Mouse (Mus musculus): ENCODE results near the gene Rnf186. TPM values are rescaled to one million over a fixed set of nuclear protein-coding genes. Genes with fewer than 3 reads are reported as not detected.
"Not testable (repeated sequence)": the region's sequence is repeated elsewhere in the genome, so short reads cannot be mapped to it uniquely, and the experiment has no call there.

The Rnf186 gene
- polyA plus RNA-seq, 1 experiment from 2014 or later, result 0.08 TPM

DNA sequence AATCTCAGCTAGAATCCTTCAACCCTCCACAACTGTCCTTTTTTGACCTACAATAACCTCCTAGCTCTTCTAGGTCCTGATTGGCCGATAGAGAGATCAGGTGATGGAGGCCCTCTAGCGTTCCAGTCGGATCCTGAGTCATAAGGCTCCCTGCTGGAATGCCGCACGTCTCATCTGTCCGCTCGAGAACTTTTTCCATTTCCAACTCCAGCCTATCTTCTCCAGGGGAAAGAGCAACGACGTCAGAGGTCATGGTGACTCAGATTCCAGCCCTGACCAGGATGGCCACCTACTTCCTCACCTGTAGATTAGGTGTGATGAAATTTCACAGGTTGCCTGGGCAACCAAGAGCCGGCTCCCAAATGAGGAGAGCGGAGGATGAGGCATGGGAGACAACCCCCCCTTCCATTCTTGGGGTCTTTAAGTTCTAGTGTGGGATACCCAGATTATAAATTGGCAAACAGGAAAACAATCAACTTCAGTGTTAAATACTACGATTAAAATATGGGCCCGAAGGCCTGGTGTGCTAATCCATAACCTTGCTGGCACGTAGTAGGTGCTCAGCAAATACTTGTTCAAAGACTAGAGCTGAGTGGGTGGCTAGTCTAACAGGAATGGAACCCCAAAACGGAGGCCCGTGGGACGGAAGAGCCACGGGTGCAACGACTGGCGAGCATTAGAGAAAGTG, 5.4 kb downstream of the Rnf186 start:
- ATAC-seq (ENCODE audit: low read depth), result no peak
- WGBS (ENCODE audit: insufficient replicate concordance), result 13% methylated on average over 20 of the region's 20 CpGs

DNA sequence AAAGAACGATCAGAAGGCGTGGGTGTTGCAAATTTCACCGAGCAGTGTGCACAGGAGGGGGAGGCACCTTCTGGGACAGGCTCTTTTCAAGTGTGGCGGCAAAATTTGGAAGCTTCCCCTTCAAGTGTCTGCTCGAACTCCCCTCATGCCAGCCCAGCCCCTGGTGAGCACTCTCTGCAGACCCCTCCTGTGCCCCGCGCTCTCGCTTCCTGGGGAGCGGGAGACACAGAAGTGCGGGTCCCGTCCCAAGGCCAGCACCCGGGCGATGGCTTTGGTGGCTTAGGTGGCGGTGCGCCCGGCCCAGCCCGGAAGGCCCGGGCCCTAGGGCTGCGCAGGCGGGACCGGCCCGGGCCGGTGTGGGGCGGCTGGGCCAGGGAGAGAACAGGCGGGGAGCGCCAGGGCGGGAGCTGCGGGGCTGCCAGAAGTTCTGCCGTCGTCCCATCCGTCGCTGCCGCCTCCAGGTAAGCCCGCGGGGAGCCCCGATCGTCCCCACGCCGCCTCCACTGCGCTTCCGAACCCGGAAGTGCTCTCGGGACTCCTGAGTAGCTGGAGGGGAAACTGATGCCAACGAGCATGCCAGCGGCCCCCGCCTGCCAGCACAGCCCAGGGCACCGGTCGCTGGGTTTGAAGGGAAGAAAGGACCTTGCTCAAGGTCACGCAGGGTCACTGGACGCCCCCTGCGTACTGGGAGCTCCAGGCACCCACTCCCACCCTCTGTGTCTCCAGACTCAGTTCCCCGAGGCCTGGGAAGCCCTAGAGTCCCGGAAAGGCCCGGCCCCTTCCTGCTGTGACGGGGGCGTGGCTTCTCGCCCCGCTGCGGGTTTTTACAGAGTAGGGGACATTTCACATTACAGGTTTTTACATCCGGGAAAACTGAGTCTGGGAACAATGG, 6.2 kb downstream of the Rnf186 start, which contains the start of gene Tmco4:
Gene Tmco4 (plus strand): TSS at position 62 of the 892 bp plus-strand sequence.
- H3K36me3 ChIP-seq, result no peaks in the 10 kb centered on the region
- no peaks in the 10 kb centered on the region for H3K9me3 ChIP-seq (replicated peaks)
- peak within 1 kb of the TSS; percentile 86 for H3K9ac ChIP-seq
- H3K27me3 ChIP-seq, result no peaks in the 10 kb centered on the region
- peaks cover 35% of the 10 kb centered on the region for H3K4me1 ChIP-seq (replicated peaks)
- H3K27ac ChIP-seq, result peak within 1 kb of the TSS; percentile 87
- ATAC-seq (ENCODE audit: low read depth), result peak; percentile 82
- peak; percentile 65 for DNase-seq
- H3K4me3 ChIP-seq (replicated peaks), result peak within 1 kb of the TSS; percentile 81
- peak within 1 kb of the TSS; percentile 98 for H3K4me2 ChIP-seq
- WGBS (ENCODE audit: insufficient replicate concordance), result under 1% methylated on average over 60 of the region's 60 CpGs

More for the DNA sequence above, 5.4 kb downstream of the Rnf186 start:
- Histone ChIP-seq H3K27me3 (no peaks in the 10 kb centered on the region), H3K9ac (peak overlapping the region; percentile 86), H3K9me3 (replicated peaks) (no peaks in the 10 kb centered on the region), H3K36me3 (no peaks in the 10 kb centered on the region), H3K4me1 (replicated peaks) (peaks cover 41% of the 10 kb centered on the region), H3K27ac (peak overlapping the region; percentile 87), H3K4me2 (peak overlapping the region; percentile 98), H3K4me3 (replicated peaks) (peak overlapping the region; percentile 81)
- peak; percentile 32 for DNase-seq

DNA sequence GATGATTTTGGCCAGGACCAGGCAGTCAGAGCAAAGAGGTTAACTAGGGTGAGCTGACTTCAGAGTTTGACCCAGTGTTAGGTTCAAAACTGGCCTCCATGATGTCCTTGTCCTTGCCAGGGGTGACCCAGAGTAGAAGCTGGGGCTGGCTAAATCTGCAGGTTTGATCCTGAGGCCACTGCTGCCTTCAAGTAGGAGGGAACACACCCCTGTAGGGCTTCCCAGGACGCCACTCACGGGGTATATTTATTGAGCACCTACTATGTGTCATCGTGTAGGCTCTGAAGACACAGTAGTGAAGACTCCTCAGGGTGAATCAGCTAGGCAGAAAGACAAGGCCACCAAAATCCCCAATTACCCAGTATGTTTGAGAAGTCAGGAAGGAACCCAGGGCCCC, 6.8 kb downstream of the Rnf186 start:
- no peaks in the 10 kb centered on the region for H3K9me3 ChIP-seq (replicated peaks)
- no peaks in the 10 kb centered on the region for H3K36me3 ChIP-seq
- peaks cover 30% of the 10 kb centered on the region for H3K4me1 ChIP-seq (replicated peaks)
- H3K4me3 ChIP-seq (replicated peaks), result peak overlapping the region; percentile 81
- ATAC-seq (ENCODE audit: low read depth), result peak; percentile 33
- peak overlapping the region; percentile 98 for H3K4me2 ChIP-seq
- peak overlapping the region; percentile 86 for H3K9ac ChIP-seq
- DNase-seq, result no peak
- no peak overlapping the region for H3K27ac ChIP-seq
- WGBS (ENCODE audit: insufficient replicate concordance), result 41% methylated on average over 3 of the region's 3 CpGs
- no peaks in the 10 kb centered on the region for H3K27me3 ChIP-seq

DNA sequence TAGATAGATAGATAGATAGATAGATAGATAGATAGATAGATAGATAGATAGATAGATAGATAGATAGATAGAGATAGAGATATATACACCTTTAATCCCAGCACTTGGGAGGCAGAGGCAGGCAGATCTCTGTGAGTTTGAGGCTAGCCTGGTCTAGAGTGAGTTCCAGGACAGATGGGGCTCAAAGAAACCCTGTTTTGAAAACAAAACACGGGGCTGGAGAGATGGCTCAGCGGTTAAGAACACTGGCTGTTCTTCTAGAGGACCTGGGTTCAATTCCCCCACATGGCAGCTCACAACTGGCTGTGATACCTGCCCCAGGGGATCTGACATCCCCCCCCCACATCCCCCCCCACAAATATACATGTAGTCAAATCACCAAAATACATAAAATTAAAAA, 7.6 kb downstream of the Rnf186 start:
- H3K4me1 ChIP-seq (replicated peaks), result peaks cover 24% of the 10 kb centered on the region
- not testable (repeated sequence) for DNase-seq; H3K9me3 ChIP-seq (replicated peaks); H3K9ac ChIP-seq; H3K27ac ChIP-seq; H3K36me3 ChIP-seq; H3K4me3 ChIP-seq (replicated peaks); ATAC-seq (ENCODE audit: low read depth); H3K4me2 ChIP-seq; H3K27me3 ChIP-seq
- 69% methylated on average over 2 of the region's 2 CpGs for WGBS (ENCODE audit: insufficient replicate concordance)

DNA sequence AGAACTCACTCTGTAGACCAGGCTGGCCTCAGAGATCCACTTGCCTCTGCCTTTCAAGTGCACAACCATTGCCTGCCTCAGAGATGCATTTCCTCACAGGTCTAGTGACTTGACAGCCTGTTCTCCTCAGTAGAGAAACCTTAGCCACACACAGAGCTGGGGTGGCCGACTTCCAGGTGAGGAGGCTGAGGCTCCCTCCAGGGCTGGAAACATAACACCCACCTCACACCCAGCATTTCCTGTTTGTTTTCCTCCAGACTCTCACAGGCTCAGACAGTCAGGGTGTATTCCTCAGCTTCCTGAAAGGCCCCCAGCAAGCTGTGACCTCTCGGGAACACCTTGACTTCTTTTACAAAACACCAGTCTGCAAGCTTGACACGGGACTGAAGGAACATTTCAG, 8.3 kb downstream of the Rnf186 start:
- H3K36me3 ChIP-seq, result no peaks in the 10 kb centered on the region
- H3K4me2 ChIP-seq, result no peak overlapping the region
- DNase-seq (no peak), ATAC-seq (ENCODE audit: low read depth) (no peak)
- H3K4me1 ChIP-seq (replicated peaks), result peaks cover 24% of the 10 kb centered on the region
- no peak overlapping the region for H3K4me3 ChIP-seq (replicated peaks)
- no peak overlapping the region for H3K9ac ChIP-seq
- no peak overlapping the region for H3K27ac ChIP-seq
- 43% methylated on average over 3 of the region's 3 CpGs for WGBS (ENCODE audit: insufficient replicate concordance)
- no peaks in the 10 kb centered on the region for H3K9me3 ChIP-seq (replicated peaks)
- no peaks in the 10 kb centered on the region for H3K27me3 ChIP-seq

DNA sequence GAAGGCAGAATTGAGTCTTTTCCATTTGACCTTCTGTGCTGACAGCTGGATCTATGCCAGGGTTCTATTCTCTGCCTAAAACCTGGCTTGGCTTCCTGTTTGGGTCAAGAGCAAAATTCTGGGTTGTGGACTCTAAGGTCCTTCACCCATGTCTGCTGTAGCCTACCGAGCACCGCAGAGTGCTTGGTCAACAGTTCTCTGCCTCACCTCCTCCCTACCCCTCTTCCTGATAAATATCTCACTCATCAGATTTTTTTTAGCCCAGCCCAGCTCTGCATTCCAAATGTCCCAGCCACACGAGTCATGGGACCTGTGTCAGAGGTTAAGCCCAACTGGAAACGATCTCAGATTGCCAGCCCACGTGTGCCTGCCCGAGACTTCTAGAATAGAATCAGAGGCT, 9.1 kb downstream of the Rnf186 start:
- Histone ChIP-seq H3K4me3 (replicated peaks) (no peak overlapping the region), H3K9ac (no peak overlapping the region), H3K4me2 (no peak overlapping the region), H3K4me1 (replicated peaks) (peaks cover 24% of the 10 kb centered on the region), H3K27ac (no peak overlapping the region), H3K9me3 (replicated peaks) (no peaks in the 10 kb centered on the region), H3K27me3 (no peaks in the 10 kb centered on the region), H3K36me3 (no peaks in the 10 kb centered on the region)
- DNase-seq (no peak), ATAC-seq (ENCODE audit: low read depth) (no peak)
- 75% methylated on average over 6 of the region's 6 CpGs for WGBS (ENCODE audit: insufficient replicate concordance)

DNA sequence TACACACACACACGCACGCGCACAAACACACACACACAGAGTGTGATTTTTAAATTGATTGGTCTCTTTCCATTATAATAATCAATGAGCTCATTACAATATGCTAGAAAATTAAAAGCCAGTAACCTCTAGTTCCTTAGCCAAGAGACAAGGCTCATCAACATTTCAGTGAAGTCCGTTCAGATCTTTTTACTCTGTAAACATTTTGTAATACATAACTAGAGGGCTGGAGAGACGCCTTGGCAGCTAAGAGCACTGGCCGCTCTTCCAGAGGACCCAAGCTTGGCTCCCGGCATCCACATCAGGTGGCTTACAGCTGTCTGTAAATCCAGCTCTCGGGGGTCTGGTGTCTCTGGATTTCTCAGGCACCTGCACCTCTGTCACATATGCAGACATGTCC, 13.1 kb downstream of the Rnf186 start:
- DNase-seq, result no peak
- Histone ChIP-seq H3K4me1 (replicated peaks) (peaks cover 3% of the 10 kb centered on the region; the same call in 1 of the 2 replicates), H3K36me3 (no peaks in the 10 kb centered on the region), H3K4me2 (no peak overlapping the region), H3K9ac (no peak overlapping the region), H3K9me3 (replicated peaks) (no peaks in the 10 kb centered on the region), H3K27ac (no peak overlapping the region), H3K4me3 (replicated peaks) (no peak overlapping the region), H3K27me3 (no peaks in the 10 kb centered on the region)
- no peak for ATAC-seq (ENCODE audit: low read depth)
- 76% methylated on average over 8 of the region's 8 CpGs for whole genome bisulfite sequencing (ENCODE audit: insufficient replicate concordance)

DNA sequence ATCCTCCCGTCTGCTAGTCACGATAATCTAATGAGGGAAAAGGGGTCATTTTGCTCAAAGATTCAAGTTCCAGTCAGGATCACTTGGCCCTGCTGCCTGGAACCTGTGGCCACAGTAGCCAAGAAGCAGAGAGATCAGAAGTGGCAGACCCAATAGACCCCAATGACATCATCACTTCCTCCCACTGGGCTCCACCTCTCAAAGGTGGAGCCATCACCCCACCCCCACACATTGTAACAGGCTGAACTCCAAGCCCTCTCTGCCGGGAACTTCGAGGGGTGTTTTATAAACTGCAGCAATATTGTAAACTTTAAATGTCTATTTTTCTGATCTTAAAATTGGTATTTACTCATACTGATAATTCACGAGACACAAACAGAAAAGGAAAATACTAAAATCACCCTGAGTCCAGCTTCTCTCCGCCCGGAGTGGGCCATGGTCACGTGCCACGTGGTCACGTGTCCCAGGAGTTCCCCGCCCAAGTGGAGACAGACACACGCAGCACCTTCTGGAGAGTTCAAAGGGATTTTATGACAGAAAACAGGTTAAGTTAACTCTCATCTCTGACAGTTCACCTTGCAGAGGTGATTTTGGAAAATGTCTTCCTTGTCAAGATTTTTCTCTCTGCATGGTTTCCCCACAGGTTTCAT, 14.0 kb downstream of the Rnf186 start:
- Histone ChIP-seq H3K9me3 (replicated peaks) (no peaks in the 10 kb centered on the region), H3K27ac (no peak overlapping the region), H3K4me2 (peak overlapping the region; percentile 15), H3K36me3 (no peaks in the 10 kb centered on the region), H3K4me3 (replicated peaks) (no peak overlapping the region), H3K4me1 (replicated peaks) (peaks cover 3% of the 10 kb centered on the region; the same call in 1 of the 2 replicates), H3K9ac (no peak overlapping the region), H3K27me3 (no peaks in the 10 kb centered on the region)
- peak; percentile 14 for DNase-seq
- 29% methylated on average over 12 of the region's 12 CpGs for WGBS (ENCODE audit: insufficient replicate concordance)
- ATAC-seq (ENCODE audit: low read depth), result no peak

DNA sequence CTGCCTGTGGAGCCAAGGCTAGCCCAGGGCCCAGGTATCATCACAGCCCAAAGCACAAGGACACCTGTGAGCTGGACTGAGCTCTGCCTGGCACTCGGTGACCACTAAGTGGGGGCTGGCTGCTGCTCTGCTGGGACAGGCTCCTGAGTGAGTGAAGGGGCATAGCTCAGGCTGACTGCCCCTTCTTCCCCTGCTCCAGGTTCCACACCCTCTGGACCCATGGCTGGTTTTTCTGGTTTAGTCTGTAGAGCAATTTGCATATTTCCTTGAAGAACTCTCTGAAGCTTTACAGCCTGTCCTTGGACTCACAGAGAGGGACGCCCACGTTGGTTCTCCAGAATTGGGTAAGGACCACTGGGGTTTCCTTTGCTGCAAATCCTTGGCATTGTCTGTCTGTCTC, 16.5 kb downstream of the Rnf186 start:
- Histone ChIP-seq H3K27me3 (no peaks in the 10 kb centered on the region), H3K9me3 (replicated peaks) (no peaks in the 10 kb centered on the region), H3K27ac (no peak overlapping the region), H3K9ac (no peak overlapping the region), H3K36me3 (no peaks in the 10 kb centered on the region), H3K4me3 (replicated peaks) (no peak overlapping the region), H3K4me2 (no peak overlapping the region), H3K4me1 (replicated peaks) (peaks cover 7% of the 10 kb centered on the region; the same call in 1 of the 2 replicates)
- ATAC-seq (ENCODE audit: low read depth) (no peak), DNase-seq (no peak)
- 59% methylated on average over 3 of the region's 3 CpGs for WGBS (ENCODE audit: insufficient replicate concordance)

DNA sequence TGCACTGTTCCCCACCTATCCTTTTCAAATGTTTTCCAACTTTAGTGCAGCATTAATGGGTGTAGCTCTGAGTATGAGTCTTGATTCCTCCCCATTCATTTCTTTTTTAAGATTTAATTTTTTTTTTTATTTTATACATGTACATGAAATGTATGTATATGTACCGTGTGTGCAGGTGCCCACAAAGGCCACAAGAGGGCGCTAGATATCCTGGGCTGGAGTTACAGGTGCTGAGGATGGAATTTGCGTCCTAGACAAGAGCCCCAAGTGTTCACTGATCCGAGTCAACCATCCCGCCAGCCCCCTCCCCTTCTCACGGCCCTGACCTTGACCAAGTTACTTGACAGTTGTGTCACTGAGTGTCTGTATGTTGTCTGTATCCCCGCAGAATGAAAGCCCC, 17.8 kb downstream of the Rnf186 start:
- WGBS (ENCODE audit: insufficient replicate concordance), result 70% methylated on average over 7 of the region's 7 CpGs
- Histone ChIP-seq H3K4me1 (replicated peaks) (peaks cover 7% of the 10 kb centered on the region; the same call in 1 of the 2 replicates), H3K9me3 (replicated peaks) (no peaks in the 10 kb centered on the region), H3K36me3 (no peaks in the 10 kb centered on the region), H3K9ac (no peak overlapping the region), H3K27me3 (no peaks in the 10 kb centered on the region), H3K27ac (no peak overlapping the region), H3K4me2 (no peak overlapping the region), H3K4me3 (replicated peaks) (no peak overlapping the region)
- ATAC-seq (ENCODE audit: low read depth) (no peak), DNase-seq (no peak)

DNA sequence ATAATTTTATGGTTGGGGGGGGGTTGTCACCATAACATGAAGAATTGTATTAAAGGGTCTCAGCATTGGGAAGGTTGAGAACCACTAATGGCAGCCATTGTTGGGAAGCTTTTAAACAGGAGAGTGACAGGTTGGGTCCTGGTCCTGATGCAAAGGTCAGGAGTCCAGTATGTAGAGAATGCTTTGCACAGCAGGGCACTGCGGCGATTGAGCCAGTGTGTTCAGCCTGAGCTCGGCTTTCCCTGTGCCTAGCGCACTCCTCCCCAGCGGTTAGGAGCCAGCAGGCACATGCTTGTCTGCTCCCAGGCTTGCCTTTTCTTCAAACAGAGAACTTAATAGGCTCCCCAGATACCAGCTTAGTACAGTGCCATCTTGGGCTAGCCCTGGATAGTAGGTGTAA, 19.4 kb downstream of the Rnf186 start:
- ATAC-seq (ENCODE audit: low read depth) (peak; percentile 53; the same call in 1 of the 2 replicates), DNase-seq (no peak)
- Histone ChIP-seq H3K4me2 (no peak overlapping the region), H3K4me1 (replicated peaks) (peaks cover 4% of the 10 kb centered on the region; the same call in 1 of the 2 replicates), H3K27me3 (no peaks in the 10 kb centered on the region), H3K27ac (no peak overlapping the region), H3K36me3 (no peaks in the 10 kb centered on the region), H3K4me3 (replicated peaks) (no peak overlapping the region), H3K9ac (no peak overlapping the region), H3K9me3 (replicated peaks) (no peaks in the 10 kb centered on the region)
- WGBS (ENCODE audit: insufficient replicate concordance), result 66% methylated on average over 5 of the region's 5 CpGs

Measured in liver, embryonic 13.5 days (tissue).